Mouse (Mus musculus) hindbrain, embryonic 15.5 days (tissue): ENCODE data around the gene Shf. TPM values are rescaled to one million over a fixed set of nuclear protein-coding genes. Genes with fewer than 3 reads are reported as not detected.

ENCODE experiments used
- polyA plus RNA-seq: library from polyadenylated mRNA; unstranded; fragments of >200 nt; fragmentation: Nextera tagmentation; extraction: Ambion mirVana; gene quantifications from 2 replicates; pipeline ENCODE4 v1.2.1, GENCODE M21; 2015

Gene Shf
- polyA plus RNA-seq, 1 experiment from 2014 or later: 12.6 TPM

Other genes starting within 250 kb of the Shf start
- gene B2m, start 221.5 kb downstream of the Shf start, polyA plus RNA-seq: 108 and 143 TPM in 2 replicates
- gene Trim69, start 208.5 kb downstream of the Shf start, polyA plus RNA-seq: not detected in 2 replicates
- 0.07 TPM in 1 of 2 replicates, not detected in the other for gene Patl2, start 183.0 kb downstream of the Shf start, polyA plus RNA-seq
- gene Terb2, start 182.9 kb downstream of the Shf start, polyA plus RNA-seq: 0.09 TPM in 1 of 2 replicates, not detected in the other
- gene Sord, start 134.4 kb downstream of the Shf start, polyA plus RNA-seq: 22.7 and 23.7 TPM in 2 replicates
- gene Duox2, start 70.7 kb downstream of the Shf start, polyA plus RNA-seq: not detected in 2 replicates
- gene Duoxa2, start 70.3 kb downstream of the Shf start, polyA plus RNA-seq: 0.12 and 0.26 TPM in 2 replicates
- gene Duoxa1, start 55.4 kb downstream of the Shf start, polyA plus RNA-seq: 0.23 and 0.52 TPM in 2 replicates
- gene Duox1, start 53.5 kb downstream of the Shf start, polyA plus RNA-seq: 0.14 and 0.16 TPM in 2 replicates
- 0.14 TPM in 1 of 2 replicates, not detected in the other for gene Slc28a2, start 57.3 kb upstream of the Shf start, polyA plus RNA-seq
- 0.09 TPM in 1 of 2 replicates, not detected in the other for gene Gm14085, start 115.8 kb upstream of the Shf start, polyA plus RNA-seq
- 42.2 and 46.9 TPM in 2 replicates for gene Gatm, start 242.1 kb upstream of the Shf start, polyA plus RNA-seq